Mouse (Mus musculus) layer of hippocampus, adult 9-10 months (tissue): Measurements from ENCODE around the gene Tm6sf2.

ENCODE experiments used
- DNase-seq: peaks from one replicate; pipeline ENCODE4 v3.0.0; 2022; ENCODE audit warnings: low spot score

The Tm6sf2 gene

GRCm38 (mm10) chr8:70089296-70089960, 16.7 kb downstream of the Tm6sf2 start:
- no peak for DNase-seq

- no peak for DNase-seq
These were observed 20.1 kb downstream of the Tm6sf2 start for GRCm38 (mm10) chr8:70092786-70093185.

- DNase-seq = no peak
These were observed 26.6 kb downstream of the Tm6sf2 start for GRCm38 (mm10) chr8:70099276-70099675.

GRCm38 (mm10) chr8:70100241-70100640, 27.5 kb downstream of the Tm6sf2 start:
- DNase-seq = no peak

- no peak for DNase-seq
These were observed 31.8 kb downstream of the Tm6sf2 start for GRCm38 (mm10) chr8:70104506-70104905.

- no peak for DNase-seq
These were observed 32.2 kb downstream of the Tm6sf2 start for GRCm38 (mm10) chr8:70104922-70105321.

- no peak for DNase-seq
These were observed 37.7 kb downstream of the Tm6sf2 start for GRCm38 (mm10) chr8:70110451-70110850.

- DNase-seq = no peak
These were observed 38.6 kb downstream of the Tm6sf2 start for GRCm38 (mm10) chr8:70111192-70111795.

- no peak for DNase-seq
These were observed 39.8 kb downstream of the Tm6sf2 start for GRCm38 (mm10) chr8:70112401-70113016.

- DNase-seq = no peak
These were observed 41.8 kb downstream of the Tm6sf2 start for GRCm38 (mm10) chr8:70114488-70114887.

GRCm38 (mm10) chr8:70114892-70115291, 42.2 kb downstream of the Tm6sf2 start:
- no peak for DNase-seq

GRCm38 (mm10) chr8:70117611-70118010, 44.9 kb downstream of the Tm6sf2 start:
- no peak for DNase-seq

GRCm38 (mm10) chr8:70118726-70119700, 46.3 kb downstream of the Tm6sf2 start:
- DNase-seq = no peak

GRCm38 (mm10) chr8:70120667-70121066, 47.9 kb downstream of the Tm6sf2 start, which contains the start of gene Ncan:
TSS of gene Ncan (minus strand) at chr8:70120873.
- DNase-seq = no peak

- DNase-seq = no peak
These were observed 50.1 kb downstream of the Tm6sf2 start for GRCm38 (mm10) chr8:70122863-70123262.

GRCm38 (mm10) chr8:70124992-70125391, 52.3 kb downstream of the Tm6sf2 start:
- DNase-seq = no peak

- DNase-seq = no peak
These were observed 55.7 kb downstream of the Tm6sf2 start for GRCm38 (mm10) chr8:70128435-70128834.

- DNase-seq = peak; percentile 63
These were observed 56.7 kb downstream of the Tm6sf2 start for GRCm38 (mm10) chr8:70129309-70129952.
